Mouse (Mus musculus) erythroblast, embryonic 14.5 days (primary cell): Measurements from ENCODE around the gene Swap70.

Source experiments
- GATA1 ChIP-seq: IDR thresholded peaks from 2 replicates; pipeline ENCODE4 v1.6.1; 2012; ENCODE audit warnings: low read length, inconsistent platforms, mixed read lengths
- TAL1 ChIP-seq: IDR thresholded peaks from 3 replicates; pipeline ENCODE4 v1.6.1; 2012; ENCODE audit warnings: low read length, inconsistent platforms, mixed read lengths

DNA sequence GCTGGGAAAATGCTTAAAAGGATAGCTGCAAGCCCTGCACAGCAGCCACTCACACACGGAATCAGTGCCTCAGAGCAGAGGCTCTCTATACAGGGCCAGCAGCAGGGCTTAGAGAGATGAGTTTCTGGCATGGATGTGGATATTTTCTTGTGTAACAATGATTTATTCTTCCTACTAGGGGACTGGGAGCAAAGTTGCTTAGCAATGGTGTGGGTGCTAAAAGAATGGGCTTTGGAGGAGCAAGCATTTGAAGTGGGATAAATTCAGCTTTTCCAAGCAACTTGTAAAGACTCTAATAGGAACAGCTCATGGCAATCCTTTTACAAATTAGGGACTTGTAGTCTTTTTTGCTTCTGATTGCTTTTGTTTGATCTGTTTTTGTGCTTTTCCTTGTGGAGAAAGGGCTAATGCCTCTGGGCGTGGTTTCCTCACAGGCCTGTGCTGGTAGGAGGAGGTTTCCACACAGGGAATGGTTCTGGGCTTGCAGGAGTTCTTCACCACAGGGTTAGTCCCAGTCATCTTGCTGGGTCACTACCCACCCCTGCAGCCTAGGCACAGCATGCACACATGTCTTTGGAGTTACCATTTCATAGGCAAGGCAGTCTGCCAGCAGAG, 16.4 kb downstream of the Swap70 start:
- TF ChIP-seq TAL1 (no peak), GATA1 (no peak)
